Mouse (Mus musculus) liver, embryonic 11.5 days (tissue): Measurements from ENCODE around the gene Pitpnc1. TPM values are rescaled to one million over a fixed set of nuclear protein-coding genes. Genes with fewer than 3 reads are reported as not detected.

Source experiments
- ATAC-seq: fragments of 200-750 bp; cut with Nextera tagmentation; replicated peaks from 2 replicates; pipeline ENCODE4 v1.8.0; 2017; ENCODE audit warnings: moderate number of reproducible peaks, mild to moderate bottlenecking, moderate TSS enrichment, moderate library complexity; ENCODE audit not compliant: low FRiP score
- DNase-seq: peaks from one replicate; pipeline ENCODE4 v3.0.0-alpha.2; 2017; ENCODE audit warnings: low spot score
- H3K27ac ChIP-seq: fragments of 300-500 bp; sonication (generic); 2 replicates; pipeline ENCODE4 v1.5.1; 2014; ENCODE audit warnings: mild to moderate bottlenecking, low read depth, low read length, control low read depth
- H3K27me3 ChIP-seq: fragments of 300-500 bp; sonication (generic); replicated peaks from 2 replicates; pipeline ENCODE4 v1.6.1; 2014; ENCODE audit warnings: low read length, mixed read lengths; ENCODE audit not compliant: control insufficient read depth, insufficient read depth
- H3K36me3 ChIP-seq: fragments of 300-500 bp; sonication (generic); 2 replicates; pipeline ENCODE4 v1.6.1; 2014; ENCODE audit warnings: mild to moderate bottlenecking, low read length, moderate library complexity, mixed read lengths; ENCODE audit not compliant: control insufficient read depth, insufficient read depth
- H3K4me1 ChIP-seq: fragments of 300-500 bp; sonication (generic); replicated peaks from 2 replicates; pipeline ENCODE4 v1.6.1; 2014; ENCODE audit warnings: low read length, mixed read lengths; ENCODE audit not compliant: control insufficient read depth, insufficient read depth
- H3K4me2 ChIP-seq: fragments of 300-500 bp; sonication (generic); 2 replicates; pipeline ENCODE4 v1.6.1; 2014; ENCODE audit warnings: mild to moderate bottlenecking, control low read depth, moderate library complexity
- H3K4me3 ChIP-seq: fragments of 300-500 bp; sonication (generic); 2 replicates; pipeline ENCODE4 v1.5.1; 2014; ENCODE audit warnings: low read depth, low read length, control low read depth
- H3K9ac ChIP-seq: fragments of 300-500 bp; sonication (generic); 2 replicates; pipeline ENCODE4 v1.6.1; 2014; ENCODE audit warnings: low read depth, low read length, control low read depth
- H3K9me3 ChIP-seq: fragments of 300-500 bp; sonication (generic); 2 replicates; pipeline ENCODE4 v1.6.1; 2016; ENCODE audit warnings: low read length, inconsistent platforms, mixed read lengths; ENCODE audit not compliant: control insufficient read depth
- WGBS: fragments of 180-500 bp; shearing (Covaris S2); extraction: QIAGEN DNeasy Blood & Tissue Kit; methylation state at CpG from one replicate; pipeline ENCODE4 v1.1.7; 2014; 5-methylcytosine and 5-hydroxymethylcytosine counted together
- polyA plus RNA-seq: library from polyadenylated mRNA; unstranded; fragments of >200 nt; fragmentation: Nextera tagmentation; extraction: Ambion mirVana; gene quantifications from 2 replicates; pipeline ENCODE4 v1.2.1, GENCODE M21; 2014

The Pitpnc1 gene
- polyA plus RNA-seq, 1 experiment from 2014 or later: 19.2 TPM

DNA sequence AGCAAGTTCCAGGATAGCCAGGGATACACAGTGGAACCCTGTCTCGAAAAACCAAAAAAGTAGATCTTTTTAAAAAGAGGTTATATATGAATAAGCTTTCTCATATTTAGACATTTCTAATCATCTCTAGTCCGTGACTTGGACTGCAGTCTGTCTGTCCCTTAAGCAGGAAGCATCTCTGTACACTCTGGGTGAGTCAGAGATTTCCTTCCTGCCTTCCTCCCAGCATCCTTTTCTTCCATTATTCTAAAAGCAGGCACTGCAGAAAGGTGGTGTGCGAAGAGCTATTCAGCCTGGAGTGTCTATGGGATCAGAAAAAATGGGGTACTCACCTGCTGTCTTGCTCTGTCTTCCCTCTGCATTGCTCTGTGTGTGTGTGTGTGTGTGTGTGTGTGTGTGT, 100.0 kb downstream of the Pitpnc1 start:
- ATAC-seq (no peak), DNase-seq (no peak)
- Histone ChIP-seq H3K4me1 (peaks cover 13% of the 10 kb centered on the region), H3K4me2 (no peak overlapping the region), H3K4me3 (no peak overlapping the region), H3K27me3 (no peaks in the 10 kb centered on the region), H3K9ac (no peak overlapping the region), H3K27ac (no peak overlapping the region), H3K9me3 (no peaks in the 10 kb centered on the region), H3K36me3 (no peaks in the 10 kb centered on the region)
- WGBS: 77% methylated on average over 3 of the region's 3 CpGs

- 90% methylated on average over 6 of the region's 6 CpGs for WGBS
- no peak for ATAC-seq
Measured at GRCm38 (mm10) chr11:107369661-107370060, 100.8 kb downstream of the Pitpnc1 start.

DNA sequence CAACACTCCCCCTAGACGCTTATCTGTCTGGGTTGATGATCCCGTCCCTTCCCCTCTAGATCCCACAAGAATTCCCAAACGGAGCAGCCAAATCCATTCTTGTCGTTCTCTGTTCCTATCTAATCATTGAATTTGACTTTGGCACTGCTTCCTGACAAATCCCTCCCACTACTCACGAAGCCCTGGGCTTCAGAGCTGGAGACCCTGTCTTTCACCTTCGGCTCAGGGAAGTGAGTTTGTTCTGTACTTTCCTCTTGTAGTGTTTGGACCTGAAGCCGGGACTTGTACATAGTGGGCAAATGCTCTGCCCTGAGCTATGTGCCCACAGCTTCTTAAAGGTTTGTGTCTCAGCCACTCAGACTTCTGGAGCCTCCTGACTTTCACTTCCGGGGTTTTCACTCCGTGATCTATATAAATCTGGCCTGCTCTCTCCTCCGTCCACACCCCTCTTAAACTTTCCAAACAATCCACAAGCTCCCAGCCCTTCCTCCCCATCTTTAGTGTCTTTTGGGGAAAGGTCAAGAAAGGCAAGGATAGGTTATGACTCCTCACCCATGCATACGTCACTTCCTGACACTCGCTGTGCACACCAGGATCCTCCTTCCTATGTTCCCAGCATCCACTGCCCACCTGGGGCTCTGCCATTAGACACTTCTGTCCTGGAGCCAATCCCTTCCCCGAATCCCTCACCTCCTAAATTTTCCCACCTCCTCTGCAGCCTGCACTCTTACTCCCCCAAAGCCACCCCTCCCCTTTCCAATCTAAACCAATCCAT, 104.4 kb downstream of the Pitpnc1 start:
- WGBS: 67% methylated on average over 13 of the region's 13 CpGs
- H3K9ac ChIP-seq: no peak overlapping the region
- H3K9me3 ChIP-seq: no peaks in the 10 kb centered on the region
- no peak for ATAC-seq
- H3K4me1 ChIP-seq: no peaks in the 10 kb centered on the region
- H3K27me3 ChIP-seq: no peaks in the 10 kb centered on the region
- H3K4me2 ChIP-seq: no peak overlapping the region
- no peak for DNase-seq
- H3K4me3 ChIP-seq: no peak overlapping the region
- H3K36me3 ChIP-seq: no peaks in the 10 kb centered on the region
- H3K27ac ChIP-seq: no peak overlapping the region

More at GRCm38 (mm10) chr11:107369661-107370060, 100.8 kb downstream of the Pitpnc1 start:
- H3K9me3 ChIP-seq: no peaks in the 10 kb centered on the region
- H3K4me2 ChIP-seq: no peak overlapping the region
- no peaks in the 10 kb centered on the region for H3K27me3 ChIP-seq
- no peaks in the 10 kb centered on the region for H3K36me3 ChIP-seq
- H3K4me1 ChIP-seq: peaks cover 13% of the 10 kb centered on the region
- H3K9ac ChIP-seq: no peak overlapping the region
- H3K4me3 ChIP-seq: no peak overlapping the region
- DNase-seq: no peak
- H3K27ac ChIP-seq: no peak overlapping the region

GRCm38 (mm10) chr11:107358695-107359094, 111.8 kb downstream of the Pitpnc1 start:
- Histone ChIP-seq H3K4me2 (no peak overlapping the region), H3K9ac (no peak overlapping the region), H3K4me1 (no peaks in the 10 kb centered on the region; the same call in 1 of the 2 replicates), H3K36me3 (no peaks in the 10 kb centered on the region), H3K4me3 (no peak overlapping the region), H3K9me3 (no peaks in the 10 kb centered on the region), H3K27ac (no peak overlapping the region), H3K27me3 (no peaks in the 10 kb centered on the region)
- no peak for DNase-seq
- 91% methylated on average over 5 of the region's 5 CpGs for WGBS
- no peak for ATAC-seq

GRCm38 (mm10) chr11:107356224-107356623, 114.3 kb downstream of the Pitpnc1 start:
- Histone ChIP-seq H3K4me2 (no peak overlapping the region), H3K9me3 (no peaks in the 10 kb centered on the region), H3K27me3 (no peaks in the 10 kb centered on the region), H3K4me1 (no peaks in the 10 kb centered on the region; the same call in 1 of the 2 replicates), H3K36me3 (no peaks in the 10 kb centered on the region), H3K9ac (no peak overlapping the region), H3K4me3 (no peak overlapping the region), H3K27ac (no peak overlapping the region)
- WGBS: 86% methylated on average over 7 of the region's 7 CpGs
- DNase-seq (no peak), ATAC-seq (no peak)

DNA sequence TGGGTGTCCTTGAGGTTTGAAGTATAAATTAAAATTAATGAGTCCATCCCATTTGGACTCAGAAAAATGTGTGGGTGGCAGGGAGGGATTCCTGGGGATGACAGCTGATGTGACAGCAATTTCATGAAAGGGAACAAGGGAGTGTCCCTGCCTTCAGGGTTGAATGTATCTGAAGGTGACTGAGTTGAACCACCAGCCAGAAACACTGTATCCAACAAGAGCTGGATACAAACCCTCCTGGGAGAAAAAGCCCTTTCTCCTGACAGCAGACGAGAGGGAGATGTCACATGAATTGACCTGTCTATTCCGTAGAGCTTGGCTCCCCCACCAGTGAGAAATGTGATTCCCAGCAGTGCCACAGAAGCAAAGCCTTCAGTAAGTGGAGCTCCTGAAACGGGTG, 115.0 kb downstream of the Pitpnc1 start:
- H3K27me3 ChIP-seq: no peaks in the 10 kb centered on the region
- H3K9ac ChIP-seq: no peak overlapping the region
- H3K4me1 ChIP-seq: no peaks in the 10 kb centered on the region; the same call in 1 of the 2 replicates
- no peaks in the 10 kb centered on the region for H3K36me3 ChIP-seq
- 80% methylated on average over 3 of the region's 3 CpGs for WGBS
- no peaks in the 10 kb centered on the region for H3K9me3 ChIP-seq
- no peak overlapping the region for H3K4me3 ChIP-seq
- DNase-seq (no peak), ATAC-seq (no peak)
- H3K4me2 ChIP-seq: no peak overlapping the region
- H3K27ac ChIP-seq: no peak overlapping the region

DNA sequence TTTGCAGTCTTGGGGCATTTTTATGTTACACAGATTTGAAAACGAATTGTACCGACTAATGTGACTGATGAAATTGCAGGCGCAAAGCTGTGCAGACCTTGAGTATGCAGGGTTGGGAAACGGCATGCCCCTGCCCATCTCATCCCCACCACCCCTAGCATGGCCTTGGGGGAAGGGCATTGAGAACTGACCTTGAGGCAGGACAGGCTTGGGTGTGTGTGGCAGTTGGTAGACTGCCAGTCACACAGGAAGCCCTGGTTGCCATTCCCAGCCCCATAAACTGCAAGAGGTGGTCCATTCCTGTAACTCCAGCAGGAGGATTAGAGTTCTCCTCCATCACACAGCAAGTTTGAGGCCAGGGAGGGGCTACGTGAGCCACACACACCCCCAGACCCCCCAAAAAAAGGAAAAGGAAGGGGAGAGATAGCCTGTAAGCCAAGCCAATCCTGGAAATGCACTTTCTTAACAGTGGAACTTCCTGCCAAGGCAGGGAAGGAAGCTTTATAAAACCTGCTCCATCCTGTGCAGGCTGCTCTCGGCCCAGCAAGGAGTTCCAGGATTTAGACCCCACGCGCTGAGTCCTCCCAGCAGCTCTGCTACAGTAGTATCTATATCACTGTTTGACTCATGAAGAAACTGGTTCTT, 115.9 kb downstream of the Pitpnc1 start:
- Histone ChIP-seq H3K27me3 (no peaks in the 10 kb centered on the region), H3K4me1 (no peaks in the 10 kb centered on the region; the same call in 1 of the 2 replicates), H3K4me2 (no peak overlapping the region), H3K4me3 (no peak overlapping the region), H3K9me3 (no peaks in the 10 kb centered on the region), H3K36me3 (no peaks in the 10 kb centered on the region), H3K9ac (no peak overlapping the region), H3K27ac (no peak overlapping the region)
- no peak for ATAC-seq
- DNase-seq: no peak
- 81% methylated on average over 8 of the region's 8 CpGs for WGBS

DNA sequence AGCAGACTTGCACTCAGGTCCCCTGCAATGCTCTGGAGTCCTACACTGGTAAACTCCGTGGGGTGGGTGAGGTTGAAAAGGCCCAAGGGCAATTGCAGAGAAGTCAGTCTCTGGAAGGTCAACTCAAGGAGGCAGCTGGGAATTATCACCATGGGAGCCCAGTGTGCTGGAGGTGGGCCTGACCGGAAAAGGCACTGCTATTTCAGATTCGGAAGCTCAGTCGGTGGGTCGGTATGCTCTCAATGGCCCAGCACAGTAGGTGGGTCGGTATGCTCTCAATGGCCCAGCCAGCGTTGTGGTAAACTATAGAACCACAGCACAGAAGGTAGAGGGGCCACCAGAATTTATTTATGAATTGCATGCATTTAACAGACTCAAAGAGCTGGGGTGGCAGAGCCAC, 117.9 kb downstream of the Pitpnc1 start:
- Histone ChIP-seq H3K4me2 (no peak overlapping the region), H3K9ac (no peak overlapping the region), H3K9me3 (no peaks in the 10 kb centered on the region), H3K27me3 (no peaks in the 10 kb centered on the region), H3K4me3 (no peak overlapping the region), H3K27ac (no peak overlapping the region), H3K36me3 (no peaks in the 10 kb centered on the region), H3K4me1 (no peaks in the 10 kb centered on the region; the same call in none of the 2 replicates)
- WGBS: 46% methylated on average over 7 of the region's 7 CpGs
- DNase-seq: no peak
- ATAC-seq: no peak

DNA sequence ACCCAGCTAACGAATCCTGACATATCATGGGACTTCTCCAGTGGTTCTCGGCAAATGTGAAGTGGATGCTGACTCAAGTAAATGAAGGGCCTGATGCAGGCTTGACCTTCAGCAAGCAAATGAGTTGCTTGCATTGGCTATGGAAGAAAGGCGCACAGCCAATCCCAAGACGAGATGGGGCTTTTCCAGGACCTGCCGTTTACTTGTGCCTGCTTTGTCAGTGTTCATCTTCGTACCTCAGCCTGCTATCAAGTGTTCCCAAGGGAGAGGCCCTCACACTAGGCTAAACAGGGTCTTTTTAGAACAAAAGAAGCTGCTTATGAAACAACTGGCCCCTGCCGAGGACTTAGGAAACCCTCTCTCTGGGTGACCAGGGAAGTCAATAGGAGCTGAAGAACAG, 120.7 kb downstream of the Pitpnc1 start:
- H3K9ac ChIP-seq: no peak overlapping the region
- ATAC-seq: no peak
- WGBS: 91% methylated on average over 7 of the region's 7 CpGs

More for the DNA sequence above, 120.7 kb downstream of the Pitpnc1 start:
- no peak for DNase-seq
- Histone ChIP-seq H3K9me3 (no peaks in the 10 kb centered on the region), H3K4me2 (no peak overlapping the region), H3K4me3 (no peak overlapping the region), H3K27ac (no peak overlapping the region), H3K36me3 (no peaks in the 10 kb centered on the region), H3K27me3 (no peaks in the 10 kb centered on the region), H3K4me1 (no peaks in the 10 kb centered on the region; the same call in none of the 2 replicates)
